Mouse (Mus musculus) testis, adult 2 months (tissue): ENCODE data around the gene Orm1. TPM values are rescaled to one million over a fixed set of nuclear protein-coding genes. Genes with fewer than 3 reads are reported as not detected.

Experiments used
- H3K27ac ChIP-seq: fragments of 200-500 bp; 2 replicates; pipeline ENCODE4 v1.5.1; 2012; ENCODE audit warnings: low read depth, low read length; ENCODE audit not compliant: control insufficient read depth, insufficient read depth
- H3K27me3 ChIP-seq: fragments of 200-500 bp; 2 replicates; pipeline ENCODE4 v1.6.1; 2012; ENCODE audit warnings: mild to moderate bottlenecking, low read length, moderate library complexity; ENCODE audit not compliant: control insufficient read depth, insufficient read depth
- H3K36me3 ChIP-seq: fragments of 200-500 bp; 2 replicates; pipeline ENCODE4 v1.6.1; 2012; ENCODE audit warnings: mild to moderate bottlenecking, low read length; ENCODE audit not compliant: control insufficient read depth, insufficient read depth
- H3K4me1 ChIP-seq: fragments of 200-500 bp; 2 replicates; pipeline ENCODE4 v1.6.1; 2012; ENCODE audit warnings: low read length; ENCODE audit not compliant: control insufficient read depth, insufficient read depth
- H3K4me3 ChIP-seq: fragments of 200-500 bp; 2 replicates; pipeline ENCODE4 v1.5.1; 2012; ENCODE audit warnings: low read depth, mild to moderate bottlenecking, low read length, moderate library complexity, mixed read lengths; ENCODE audit not compliant: control insufficient read depth
- CTCF ChIP-seq: fragments of 200-500 bp; IDR thresholded peaks from 2 replicates; pipeline ENCODE4 v1.5.1; 2012; ENCODE audit warnings: low read depth, mild to moderate bottlenecking, inconsistent platforms, low read length, moderate library complexity; ENCODE audit not compliant: control insufficient read depth, insufficient read depth, insufficient replicate concordance
- POLR2A ChIP-seq: fragments of 200-500 bp; IDR thresholded peaks from 2 replicates; pipeline ENCODE4 v1.6.1; 2012; ENCODE audit warnings: low read depth, mild to moderate bottlenecking, inconsistent platforms, low read length, moderate library complexity; ENCODE audit not compliant: control insufficient read depth
- polyA plus RNA-seq: library from polyadenylated mRNA; depleted of rRNA; stranded (reverse); fragments of >200 nt; gene quantifications from 2 replicates; pipeline ENCODE4 v1.2.3, GENCODE M21; 2012

The Orm1 gene
- polyA plus RNA-seq, 1 experiment, result not detected

DNA sequence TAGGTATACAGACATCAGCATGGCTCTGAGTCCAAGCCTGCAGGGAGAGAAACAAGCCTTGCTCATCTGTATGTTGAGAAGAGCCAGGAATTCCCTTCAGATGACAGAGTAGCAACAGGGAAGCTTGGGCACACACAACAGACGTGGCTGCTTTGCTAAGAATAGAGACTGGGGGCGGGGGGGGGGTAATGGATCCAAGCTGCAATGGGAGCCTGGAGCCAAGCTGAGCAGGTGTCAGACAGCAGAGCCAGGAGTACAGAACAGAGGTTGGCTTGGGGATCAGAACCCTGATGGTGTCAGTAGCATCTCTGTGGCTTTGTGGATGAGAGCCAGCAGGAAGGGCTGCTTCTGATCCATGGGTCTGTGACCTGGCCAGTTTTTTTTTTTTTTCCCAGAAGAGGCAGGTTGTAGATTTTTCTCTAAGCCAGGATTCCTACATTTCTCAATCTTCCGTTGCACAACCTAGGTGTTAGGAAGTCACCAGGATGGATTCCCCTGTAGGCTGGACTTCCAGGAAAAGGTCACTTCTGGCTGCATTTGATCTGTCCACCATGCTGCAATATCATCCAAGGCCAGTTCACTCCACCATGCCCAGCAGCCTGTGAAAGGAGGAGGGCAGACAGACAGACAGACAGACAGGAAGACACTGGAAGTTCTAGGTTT lies 5.8 kb upstream of the Orm1 start:
- no peaks in the 10 kb centered on the region for H3K36me3 ChIP-seq
- no peaks in the 10 kb centered on the region for H3K4me1 ChIP-seq
- H3K4me3 ChIP-seq, result no peak overlapping the region
- no peaks in the 10 kb centered on the region for H3K27me3 ChIP-seq
- TF ChIP-seq CTCF (no peak), POLR2A (no peak)
- H3K27ac ChIP-seq, result no peak overlapping the region

DNA sequence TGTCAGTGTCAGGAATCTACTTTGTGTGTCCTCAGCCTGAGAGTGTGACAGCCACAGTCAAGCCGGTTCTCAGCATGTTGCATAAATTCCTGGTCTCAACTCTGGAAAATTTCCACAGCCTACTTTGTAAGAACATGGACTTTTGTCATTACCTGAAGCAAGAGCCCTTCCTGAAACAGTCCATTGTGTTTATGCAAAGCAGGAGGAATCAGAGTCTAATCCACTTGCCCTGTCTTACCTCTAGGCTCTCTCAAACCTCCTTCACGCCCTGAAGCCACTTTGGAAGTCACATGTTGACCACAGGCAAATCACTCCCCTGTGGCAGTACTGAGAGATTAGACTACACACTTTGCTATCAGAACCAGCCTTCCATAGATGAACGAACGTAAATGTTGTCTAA lies 1.9 kb upstream of the Orm1 start:
- Histone ChIP-seq H3K27me3 (no peaks in the 10 kb centered on the region), H3K4me1 (no peaks in the 10 kb centered on the region), H3K36me3 (no peaks in the 10 kb centered on the region), H3K27ac (no peak overlapping the region), H3K4me3 (no peak overlapping the region)
- no peak for TF ChIP-seq POLR2A
- no peak for TF ChIP-seq CTCF

DNA sequence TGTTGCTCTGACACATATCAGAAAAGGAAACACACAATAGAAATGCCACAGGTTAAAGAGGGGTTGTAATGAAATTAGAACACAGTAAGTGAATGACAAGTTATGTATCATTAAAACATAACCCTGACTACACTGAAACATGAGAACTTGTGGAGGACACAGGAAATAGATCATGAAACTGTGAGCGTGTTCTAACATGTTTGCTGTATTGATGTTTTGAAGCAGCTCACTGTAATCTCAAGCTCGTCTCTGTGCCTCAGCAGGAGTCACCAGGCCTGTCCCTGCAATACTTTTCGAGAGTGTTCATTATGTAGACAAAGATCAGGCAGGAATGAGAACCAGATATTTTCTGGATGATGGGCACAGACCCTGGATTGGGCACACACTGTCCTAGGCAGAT lies 752 bp upstream of the Orm1 start:
- Histone ChIP-seq H3K4me3 (no peak overlapping the region), H3K36me3 (no peaks in the 10 kb centered on the region), H3K4me1 (no peaks in the 10 kb centered on the region), H3K27me3 (no peaks in the 10 kb centered on the region), H3K27ac (no peak overlapping the region)
- no peak for TF ChIP-seq POLR2A
- TF ChIP-seq CTCF, result no peak

DNA sequence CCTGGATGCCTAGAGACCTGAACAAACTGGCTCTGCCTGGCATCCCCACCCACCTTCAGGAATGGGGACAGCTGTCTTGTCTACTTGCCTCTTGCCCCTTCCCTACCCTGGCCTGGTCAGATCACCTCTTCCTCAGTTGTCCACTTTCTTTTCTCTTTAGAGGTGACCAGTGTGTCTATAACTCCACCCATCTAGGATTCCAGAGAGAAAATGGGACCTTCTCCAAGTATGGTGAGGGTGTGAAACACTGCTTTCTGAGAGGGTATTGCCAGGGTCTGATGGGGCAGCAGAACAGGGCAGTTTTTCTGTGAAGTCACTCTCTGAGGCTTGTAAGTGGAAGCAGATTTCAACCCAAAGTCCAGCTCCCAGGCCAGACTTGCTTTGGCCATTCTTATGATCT lies 901 bp downstream of the Orm1 start:
- no peak overlapping the region for H3K4me3 ChIP-seq
- no peak overlapping the region for H3K27ac ChIP-seq
- H3K4me1 ChIP-seq, result no peaks in the 10 kb centered on the region
- no peaks in the 10 kb centered on the region for H3K27me3 ChIP-seq
- no peaks in the 10 kb centered on the region for H3K36me3 ChIP-seq
- no peak for TF ChIP-seq CTCF

DNA sequence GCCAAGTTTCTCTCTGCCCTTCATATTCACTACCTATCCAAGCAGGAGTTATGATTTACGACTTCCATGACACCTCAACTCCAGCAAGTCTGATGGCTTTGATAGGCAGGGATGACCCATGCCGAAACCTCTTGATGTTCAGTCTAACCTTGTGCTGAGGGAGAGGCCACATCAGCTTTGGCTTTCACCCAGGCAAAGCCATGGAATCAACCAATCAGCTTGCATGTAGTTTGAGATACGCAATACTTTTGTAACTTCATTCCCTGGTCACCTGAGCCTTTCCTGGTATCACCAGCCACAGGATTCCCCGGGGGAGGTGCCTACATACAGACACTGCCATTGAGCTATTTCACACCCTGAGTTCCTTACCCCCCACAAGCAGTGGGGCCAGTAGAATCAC lies 2.3 kb downstream of the Orm1 start:
- TF ChIP-seq POLR2A, result no peak
- no peak for TF ChIP-seq CTCF
- Histone ChIP-seq H3K36me3 (no peaks in the 10 kb centered on the region), H3K4me3 (no peak overlapping the region), H3K27ac (no peak overlapping the region), H3K4me1 (no peaks in the 10 kb centered on the region), H3K27me3 (no peaks in the 10 kb centered on the region)

DNA sequence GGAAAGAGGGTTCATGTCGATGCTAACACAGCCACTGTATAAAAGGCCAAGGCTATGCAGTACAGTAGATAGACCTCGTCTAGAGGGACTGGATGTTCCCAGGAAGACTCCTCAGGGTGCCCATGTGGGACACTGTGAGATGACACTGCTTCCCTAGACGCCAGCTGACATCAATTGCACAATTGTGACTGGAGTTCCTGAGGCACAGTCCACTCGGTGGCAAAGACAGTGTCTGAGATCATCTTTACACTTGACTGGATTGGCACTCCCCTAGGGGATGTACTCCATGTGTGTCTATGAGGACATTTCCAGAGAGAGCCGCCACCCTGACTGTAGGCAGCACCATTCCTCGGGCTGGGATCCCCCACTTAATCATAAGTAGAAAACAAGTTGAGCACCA lies 4.2 kb downstream of the Orm1 start:
- H3K27ac ChIP-seq, result no peak overlapping the region
- TF ChIP-seq POLR2A (no peak), CTCF (no peak)
- H3K4me1 ChIP-seq, result no peaks in the 10 kb centered on the region
- H3K27me3 ChIP-seq, result no peaks in the 10 kb centered on the region
- no peak overlapping the region for H3K4me3 ChIP-seq
- H3K36me3 ChIP-seq, result no peaks in the 10 kb centered on the region

DNA sequence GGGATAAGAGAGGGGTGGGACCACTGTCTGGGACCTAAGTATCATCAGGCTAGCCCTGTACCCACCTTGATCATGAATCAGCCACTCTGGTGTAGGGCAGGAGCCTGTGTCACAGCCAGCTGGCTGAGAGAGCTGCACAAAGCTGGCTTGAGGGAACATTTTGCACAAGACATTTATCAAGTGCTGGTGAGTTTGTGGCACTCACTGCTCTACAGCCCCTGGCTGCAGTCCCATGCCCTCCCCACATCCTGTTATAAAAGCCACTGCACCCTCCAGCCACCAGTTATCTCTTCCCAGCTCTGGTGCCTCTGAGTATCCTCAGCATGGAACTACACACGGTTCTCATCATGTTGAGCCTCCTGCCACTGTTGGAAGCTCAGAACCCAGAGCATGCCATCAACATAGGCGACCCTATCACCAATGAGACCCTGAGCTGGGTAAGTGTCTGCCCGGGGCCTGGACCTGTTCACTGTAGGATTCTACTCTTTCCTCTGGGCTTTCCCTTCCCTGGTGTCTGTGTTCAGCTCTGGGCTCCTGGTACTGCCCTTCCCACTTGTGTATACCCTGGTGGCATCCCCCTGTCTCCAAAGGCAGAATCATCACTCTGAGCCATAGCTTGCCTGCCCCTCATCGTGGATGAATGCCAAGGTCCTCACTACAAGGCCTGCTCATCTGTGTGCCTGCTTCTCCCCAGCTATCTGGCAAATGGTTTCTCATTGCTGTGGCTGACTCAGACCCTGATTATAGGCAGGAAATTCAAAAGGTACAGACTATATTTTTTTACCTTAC lies 11.7 kb downstream of the Orm1 start, which contains the start of gene Orm3:
Orm3 (plus strand) TSS at position 286 of the 789 bp plus-strand sequence.
- H3K27ac ChIP-seq, result no peak within 1 kb of the TSS

More for the DNA sequence above, 11.7 kb downstream of the Orm1 start, which contains the start of gene Orm3:
- H3K27me3 ChIP-seq, result no peaks in the 10 kb centered on the region
- H3K4me3 ChIP-seq, result no peak within 1 kb of the TSS
- no peaks in the 10 kb centered on the region for H3K4me1 ChIP-seq
- H3K36me3 ChIP-seq, result no peaks in the 10 kb centered on the region
- TF ChIP-seq CTCF (no peak), POLR2A (no peak)
